Mouse (Mus musculus) neural tube, embryonic 10.5 days (tissue): ENCODE measurements around the gene Col19a1.

Source experiments
- DNase-seq: peaks from one replicate; pipeline ENCODE4 v3.0.0-alpha.2; 2017; ENCODE audit warnings: low spot score; ENCODE audit errors: extremely low spot score

Gene Col19a1

DNA sequence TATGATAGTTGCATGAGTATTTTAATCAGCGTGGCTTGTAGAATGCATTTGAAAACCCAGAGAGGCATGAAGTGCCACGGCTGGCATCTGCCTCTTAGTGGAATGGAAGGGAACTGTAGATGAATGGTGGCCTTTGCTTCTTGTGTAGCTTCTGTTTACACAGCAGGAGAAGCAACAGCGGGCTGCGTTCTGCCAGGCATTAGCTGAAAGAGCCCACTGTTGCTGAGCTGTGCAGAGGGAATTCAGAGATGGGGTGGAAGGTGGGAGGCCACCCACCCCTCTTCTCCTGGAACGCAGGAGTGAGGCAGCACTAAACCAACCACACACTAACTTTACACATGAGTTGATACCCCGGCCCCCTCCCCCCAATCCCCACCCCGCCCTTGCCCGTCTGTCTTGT lies 356.8 kb downstream of the Col19a1 start:
- no peak for DNase-seq

DNA sequence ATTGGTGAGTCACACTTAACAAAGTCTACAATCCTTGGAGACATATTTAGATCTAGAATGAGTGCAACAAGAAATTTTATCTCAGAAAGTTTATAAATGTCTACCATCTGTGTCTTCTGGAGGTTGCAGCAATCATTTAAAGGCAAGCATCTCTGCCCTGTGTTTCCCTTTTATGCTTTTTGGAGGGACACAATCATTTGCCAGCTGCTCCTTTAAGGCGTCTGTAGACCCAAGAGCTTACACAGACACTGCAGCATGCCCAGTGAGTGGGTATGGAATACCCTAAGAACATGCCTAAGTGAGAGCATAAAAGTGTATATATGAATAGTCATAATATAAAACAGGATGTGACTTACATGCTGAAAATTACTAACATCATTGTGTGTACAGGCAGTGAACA lies 357.7 kb downstream of the Col19a1 start:
- DNase-seq: no peak

DNA sequence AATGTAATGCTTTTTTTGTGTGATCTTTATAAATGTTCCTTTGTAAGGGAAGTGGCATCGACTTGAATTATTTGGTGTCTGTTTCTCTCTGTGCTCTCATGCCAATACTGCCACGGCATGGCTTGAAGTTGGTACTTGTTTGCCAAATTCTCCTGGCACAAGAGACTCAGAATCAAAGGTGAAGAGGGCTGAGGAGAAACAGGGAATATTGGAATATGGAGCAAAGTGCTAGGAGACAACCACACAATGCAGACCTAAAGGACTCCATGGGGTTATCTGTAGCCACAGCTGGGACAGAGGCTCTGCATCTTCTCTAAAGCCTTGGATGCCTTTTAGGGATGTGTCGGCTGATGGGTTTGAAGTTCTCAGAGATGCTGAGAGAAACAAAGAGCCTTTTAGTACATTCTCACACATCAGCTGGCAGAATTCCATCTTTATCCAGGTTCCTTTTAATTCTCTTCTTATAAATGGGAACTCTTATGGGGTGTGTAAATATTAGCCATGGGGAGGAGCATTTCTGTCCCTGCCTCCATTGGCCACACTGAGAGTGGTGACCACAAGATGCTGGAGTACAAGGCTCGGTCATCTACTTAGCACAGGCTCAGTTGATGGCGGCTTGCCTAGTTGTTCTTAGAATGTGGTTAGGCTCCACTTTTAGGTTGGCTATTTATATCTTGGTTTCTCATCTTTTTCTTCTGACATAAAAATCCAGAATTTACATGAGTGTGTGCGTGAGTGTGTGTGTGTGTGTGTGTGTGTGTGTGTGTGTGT lies 360.1 kb downstream of the Col19a1 start:
- DNase-seq: no peak

DNA sequence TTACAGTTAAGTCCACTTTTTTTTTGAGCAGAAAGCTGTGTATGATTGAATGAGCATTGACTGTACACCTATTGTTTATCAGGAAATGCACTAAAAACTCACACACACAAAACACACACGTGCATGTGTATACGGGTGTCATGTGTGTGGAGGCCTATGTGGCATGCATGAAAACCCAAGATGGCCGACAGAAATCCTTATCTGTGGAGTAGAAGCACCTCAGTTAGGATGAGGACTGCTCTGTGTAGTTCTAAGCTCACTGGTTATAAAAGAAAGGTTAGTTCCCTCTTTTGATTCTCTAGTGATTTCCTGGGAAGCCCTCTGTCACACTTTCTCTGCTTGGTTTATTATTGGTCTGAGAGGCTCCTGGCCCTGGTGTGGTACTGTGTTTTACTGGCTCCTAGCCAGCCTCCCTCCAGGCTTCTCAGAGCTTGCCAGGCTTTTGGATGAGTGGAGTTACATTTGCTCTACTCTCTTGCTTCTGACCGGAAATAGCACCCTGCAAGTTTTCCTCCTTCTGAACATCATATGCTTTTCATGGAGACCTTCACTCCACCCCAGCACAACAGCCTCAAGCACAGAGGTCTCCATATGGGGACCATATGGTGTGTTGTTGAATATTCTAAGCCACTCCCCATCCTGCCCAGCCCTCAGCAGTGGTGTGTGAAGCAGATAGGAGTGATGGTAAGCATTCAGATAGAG lies 361.3 kb downstream of the Col19a1 start:
- no peak for DNase-seq

DNA sequence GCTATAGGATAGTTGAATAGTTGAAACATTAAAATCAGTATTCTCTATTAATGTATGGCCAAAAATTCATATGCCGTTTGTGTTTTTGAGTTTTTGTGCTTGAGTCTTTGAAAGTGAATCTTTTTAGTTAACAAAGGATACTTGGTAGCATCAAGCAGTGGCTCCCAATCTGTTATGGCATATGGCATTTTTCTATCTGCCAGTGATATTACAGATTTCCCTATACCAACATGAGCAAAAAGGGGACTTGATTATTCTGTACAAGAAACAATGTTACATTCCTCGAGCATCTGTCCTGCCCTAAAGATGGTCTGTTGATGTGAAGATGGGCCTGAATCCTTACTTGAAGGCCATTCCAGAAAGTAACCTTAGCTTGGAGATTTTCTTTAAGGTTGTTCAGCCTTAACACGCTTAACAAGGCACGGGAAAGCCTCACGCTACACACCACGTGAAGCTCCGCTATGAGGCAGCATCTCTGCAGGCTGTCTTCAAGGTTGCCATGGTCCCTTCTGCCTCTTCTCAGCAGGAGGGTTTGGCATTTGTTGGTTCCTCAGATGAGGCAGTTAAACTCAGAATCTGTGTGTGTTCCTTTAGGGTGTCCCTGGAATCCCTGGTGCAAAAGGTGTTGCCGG lies 364.2 kb downstream of the Col19a1 start:
- DNase-seq: no peak

DNA sequence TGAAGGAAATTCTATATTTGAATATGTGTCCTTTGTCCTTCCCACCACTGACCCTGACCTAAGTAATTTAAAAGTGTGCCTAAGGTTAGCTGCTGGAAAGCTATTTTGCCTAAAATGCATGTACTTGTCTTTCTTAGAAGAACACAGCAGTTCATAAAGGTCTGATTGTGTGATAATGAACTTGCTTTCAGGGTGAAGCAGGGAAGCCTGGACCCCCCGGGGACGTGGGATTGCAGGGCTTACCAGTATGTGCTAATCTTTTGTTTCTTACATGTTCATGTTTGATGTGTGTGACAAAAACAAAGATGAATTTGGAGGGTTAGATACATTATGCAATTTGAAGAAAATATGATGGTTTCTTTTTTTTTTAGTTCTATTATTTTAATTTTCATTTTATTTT lies 365.0 kb downstream of the Col19a1 start:
- DNase-seq: no peak

DNA sequence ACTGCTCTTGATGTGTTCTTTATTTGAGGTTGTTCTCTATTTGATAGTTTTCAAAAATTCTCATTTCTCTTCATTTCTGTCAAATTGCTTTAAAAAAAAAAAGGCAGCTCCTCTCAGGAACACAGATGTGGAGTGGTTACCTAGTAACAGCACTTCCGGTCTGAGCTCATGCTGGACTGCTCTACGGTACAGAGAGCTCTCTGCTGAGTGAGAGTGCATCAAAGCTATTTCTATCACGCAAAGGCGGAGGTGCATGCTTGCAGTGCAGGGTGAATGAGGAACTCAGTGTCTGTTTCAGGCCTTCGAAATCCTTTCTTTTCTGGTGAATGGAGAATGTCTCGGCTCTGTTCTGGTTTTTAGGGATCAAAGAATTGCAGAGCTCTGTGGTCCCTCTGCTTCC lies 368.2 kb downstream of the Col19a1 start:
- no peak for DNase-seq
